Mouse (Mus musculus) lung, adult 2 months (tissue): ENCODE results near the gene Alg9.

Experiments
- CTCF ChIP-seq: fragments of 200-500 bp; IDR thresholded peaks from 2 replicates; pipeline ENCODE4 v1.5.1; 2011; ENCODE audit warnings: mild to moderate bottlenecking, low read length, control low read depth; ENCODE audit not compliant: insufficient read depth
- POLR2A ChIP-seq: fragments of 200-500 bp; IDR thresholded peaks from 2 replicates; pipeline ENCODE4 v1.6.1; 2011; ENCODE audit warnings: low read depth, mild to moderate bottlenecking, control low read depth, low read length, borderline replicate concordance; ENCODE audit errors: extremely low read depth

- TF ChIP-seq CTCF (no peak), POLR2A (no peak)
These were observed 775 bp upstream of the Alg9 start for GRCm38 (mm10) chr9:50774026-50774462.
